ENCODE assay signal across 16 mouse cellular contexts in genomic region chr13:97230101-97230500, GRCm38 (mm10).
"Had no signal": no experiment of that assay in that cellular context is flagged by ENCODE, and none has a peak within 500 bp of the region (broad histone marks: within the 10 kb centered on the region; RNA-seq: fewer than 3 reads in every experiment).

No protein-coding gene starts in this region.

- H3K27ac ChIP-seq: neural tube, embryonic 13.5 days; neural tube, embryonic 15.5 days; stomach, embryonic 15.5 days; stomach, postnatal 0 days had no signal

- DNase-seq: retina, postnatal 1 day; right cerebral cortex, adult 18-20 months; right cerebral cortex, postnatal 14 days; right cerebral cortex, postnatal 25 days; right cerebral cortex, postnatal 4 days; spleen, adult 18-20 months; thymus, adult 18-20 months; thymus, adult 2 months; thymus, postnatal 14 days; thymus, postnatal 25 days; thymus, postnatal 36 days; thymus, postnatal 4 days had no signal

- H3K27me3 ChIP-seq: neural tube, embryonic 13.5 days; neural tube, embryonic 15.5 days; stomach, embryonic 15.5 days had no signal

- H3K36me3 ChIP-seq: neural tube, embryonic 13.5 days; neural tube, embryonic 15.5 days; stomach, embryonic 15.5 days had no signal

- H3K9ac ChIP-seq: neural tube, embryonic 13.5 days; neural tube, embryonic 15.5 days; stomach, embryonic 15.5 days had no signal

- H3K4me3 ChIP-seq: neural tube, embryonic 13.5 days; neural tube, embryonic 15.5 days; stomach, embryonic 15.5 days had no signal

- H3K9me3 ChIP-seq: neural tube, embryonic 13.5 days; neural tube, embryonic 15.5 days; stomach, embryonic 15.5 days had no signal

- H3K4me2 ChIP-seq: neural tube, embryonic 13.5 days; neural tube, embryonic 15.5 days; stomach, embryonic 15.5 days had no signal

- H3K4me1 ChIP-seq: stomach, embryonic 15.5 days had no signal
